Mouse (Mus musculus): ENCODE data around the gene Zfp609. TPM values are rescaled to one million over a fixed set of nuclear protein-coding genes. Genes with fewer than 3 reads are reported as not detected.

Zfp609 gene
- polyA plus RNA-seq, 1 experiment from 2014 or later: 4.5 TPM

DNA sequence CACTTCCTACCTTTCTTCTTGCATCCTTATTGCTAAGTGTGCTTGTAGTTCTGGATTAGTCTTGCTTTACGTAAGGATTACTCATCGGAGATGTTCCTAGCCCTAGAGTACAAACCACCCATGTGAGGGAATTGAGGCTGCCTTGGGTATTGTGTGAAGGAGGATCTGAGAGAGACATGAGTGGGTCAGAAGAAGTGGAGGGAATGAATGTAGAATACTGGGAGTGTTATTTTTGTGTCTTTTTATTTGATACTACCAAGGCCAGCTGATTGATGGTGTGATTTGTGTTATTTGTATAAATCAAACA lies 145.8 kb downstream of the Zfp609 start:
- no peak overlapping the region for H3K9ac ChIP-seq (ENCODE audit: low read length)
- ATAC-seq (ENCODE audit: low read depth): no peak
- H3K36me3 ChIP-seq (ENCODE audit: control insufficient read depth, insufficient read depth, low read length): peaks cover 4% of the 10 kb centered on the region
- H3K4me1 ChIP-seq (replicated peaks; ENCODE audit: control insufficient read depth, insufficient read depth, low read length): peaks cover 51% of the 10 kb centered on the region
- H3K9me3 ChIP-seq (ENCODE audit: control insufficient read depth, low read length): no peaks in the 10 kb centered on the region
- H3K4me3 ChIP-seq (ENCODE audit: low read length): no peak overlapping the region
- WGBS: 83% methylated on average over 2 of the region's 2 CpGs
- H3K27ac ChIP-seq (ENCODE audit: low read length): 0 out of 2 replicates have a peak overlapping the region, but pooled peaks have one; percentile 8
- peak overlapping the region; percentile 3; the same call in 1 of the 2 replicates for H3K4me2 ChIP-seq (ENCODE audit: low read depth, low read length)
- no peaks in the 10 kb centered on the region for H3K27me3 ChIP-seq (ENCODE audit: control insufficient read depth, insufficient read depth, low read depth, low read length)

DNA sequence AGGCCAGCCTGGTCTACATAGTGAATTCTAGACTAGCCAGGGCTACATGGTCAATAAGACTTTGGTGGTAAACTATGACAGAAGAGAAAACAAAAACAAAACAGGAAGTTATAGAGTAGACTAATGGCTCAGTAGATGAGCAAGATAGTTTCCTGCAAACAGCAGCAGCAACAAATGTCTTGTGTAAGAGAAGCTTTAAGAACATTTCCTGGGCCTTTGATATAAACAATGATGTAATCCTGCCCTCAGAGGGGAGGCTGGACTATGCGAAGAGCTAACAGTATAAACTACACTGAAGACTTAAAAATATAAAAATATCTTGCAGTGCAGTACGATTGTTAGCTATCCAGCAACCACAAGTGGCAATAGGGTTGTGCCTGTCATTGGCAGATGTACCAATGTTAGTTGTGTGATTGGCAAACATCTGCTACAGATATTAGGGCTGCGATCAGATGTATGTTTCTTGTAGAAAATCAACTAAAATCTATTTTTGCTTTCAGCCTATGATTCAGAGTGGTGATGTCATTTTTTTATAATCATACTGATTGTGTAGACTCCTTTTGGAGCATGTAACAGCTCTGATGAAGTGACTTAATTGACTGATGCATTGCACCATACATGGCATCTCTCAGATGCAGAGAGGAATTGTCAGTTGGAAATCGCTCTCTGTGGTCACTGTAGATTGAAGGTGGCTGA lies 146.3 kb downstream of the Zfp609 start:
- Histone ChIP-seq H3K9me3 (ENCODE audit: control insufficient read depth, low read length) (no peaks in the 10 kb centered on the region), H3K36me3 (ENCODE audit: control insufficient read depth, insufficient read depth, low read length) (no peaks in the 10 kb centered on the region), H3K27me3 (ENCODE audit: control insufficient read depth, insufficient read depth, low read depth, low read length) (no peaks in the 10 kb centered on the region), H3K9ac (ENCODE audit: low read length) (no peak overlapping the region), H3K4me2 (ENCODE audit: low read depth, low read length) (peak overlapping the region; percentile 3; the same call in 1 of the 2 replicates), H3K4me3 (ENCODE audit: low read length) (no peak overlapping the region), H3K27ac (ENCODE audit: low read length) (peak overlapping the region; percentile 72), H3K4me1 (replicated peaks; ENCODE audit: control insufficient read depth, insufficient read depth, low read length) (peaks cover 51% of the 10 kb centered on the region)
- 0 out of 2 replicates have a peak, but pooled peaks have one; percentile 7 for ATAC-seq (ENCODE audit: low read depth)
- 59% methylated on average over 4 of the region's 4 CpGs for WGBS

DNA sequence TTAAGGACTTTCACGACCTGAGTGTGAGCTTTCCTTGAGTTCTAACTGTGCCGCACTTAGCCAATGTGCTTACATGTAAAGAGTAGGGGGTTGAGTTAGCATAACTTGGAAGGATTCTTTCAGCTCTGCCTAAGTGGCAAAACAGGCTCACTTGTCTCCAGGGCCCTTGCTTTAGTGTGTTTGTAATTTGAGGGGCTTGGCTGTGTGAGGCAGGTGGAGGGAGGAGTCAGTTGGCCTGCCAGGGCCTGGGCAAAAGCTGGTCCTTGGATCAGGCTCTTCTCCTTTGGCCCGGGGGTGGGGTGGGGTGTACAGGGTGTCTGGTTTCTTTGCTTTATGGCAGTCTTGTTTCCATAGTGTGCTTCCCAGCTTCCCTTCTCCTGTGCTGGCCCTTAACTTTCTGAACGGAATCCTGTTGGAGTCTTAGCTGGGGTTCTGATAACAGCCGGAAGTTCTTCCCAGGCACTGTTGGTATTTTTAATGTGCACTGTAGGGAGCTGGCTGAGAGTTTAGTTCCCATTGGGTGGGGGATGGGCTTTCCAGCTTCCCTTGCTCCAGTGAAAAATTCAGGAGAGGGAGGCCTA lies 148.1 kb downstream of the Zfp609 start:
- peak; percentile 71 for ATAC-seq (ENCODE audit: low read depth)
- Histone ChIP-seq H3K9ac (ENCODE audit: low read length) (peak overlapping the region; percentile 62), H3K27ac (ENCODE audit: low read length) (peak overlapping the region; percentile 72), H3K27me3 (ENCODE audit: control insufficient read depth, insufficient read depth, low read depth, low read length) (no peaks in the 10 kb centered on the region), H3K4me2 (ENCODE audit: low read depth, low read length) (peak overlapping the region; percentile 76), H3K4me1 (replicated peaks; ENCODE audit: control insufficient read depth, insufficient read depth, low read length) (peaks cover 54% of the 10 kb centered on the region), H3K36me3 (ENCODE audit: control insufficient read depth, insufficient read depth, low read length) (no peaks in the 10 kb centered on the region), H3K4me3 (ENCODE audit: low read length) (peak overlapping the region; percentile 65), H3K9me3 (ENCODE audit: control insufficient read depth, low read length) (no peaks in the 10 kb centered on the region)
- 10% methylated on average over 5 of the region's 5 CpGs for WGBS

DNA sequence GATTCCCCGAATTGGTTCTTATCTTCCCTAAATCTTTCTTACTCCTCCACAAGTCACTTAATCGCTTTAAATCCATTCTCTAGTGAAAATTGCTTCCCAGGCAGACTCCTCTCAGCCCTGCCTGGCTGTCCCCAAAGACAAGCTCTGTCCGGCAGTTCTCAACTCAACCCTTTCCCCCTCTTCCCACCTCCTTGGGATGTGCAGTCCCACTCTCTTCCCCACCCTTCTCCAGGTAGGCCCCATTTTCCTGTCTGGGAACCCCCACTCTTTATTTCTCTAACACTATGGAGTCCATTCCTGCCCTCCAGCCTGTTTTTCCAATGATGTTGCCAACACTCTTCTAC lies 150.3 kb downstream of the Zfp609 start:
- peaks cover 48% of the 10 kb centered on the region for H3K4me1 ChIP-seq (replicated peaks; ENCODE audit: control insufficient read depth, insufficient read depth, low read length)
- WGBS: 7% methylated on average over 3 of the region's 3 CpGs
- H3K9ac ChIP-seq (ENCODE audit: low read length): peak overlapping the region; percentile 76
- no peaks in the 10 kb centered on the region for H3K36me3 ChIP-seq (ENCODE audit: control insufficient read depth, insufficient read depth, low read length)
- H3K27me3 ChIP-seq (ENCODE audit: control insufficient read depth, insufficient read depth, low read depth, low read length): no peaks in the 10 kb centered on the region
- peak overlapping the region; percentile 65 for H3K4me3 ChIP-seq (ENCODE audit: low read length)
- H3K9me3 ChIP-seq (ENCODE audit: control insufficient read depth, low read length): no peaks in the 10 kb centered on the region
- H3K27ac ChIP-seq (ENCODE audit: low read length): peak overlapping the region; percentile 57
- peak overlapping the region; percentile 76 for H3K4me2 ChIP-seq (ENCODE audit: low read depth, low read length)
- ATAC-seq (ENCODE audit: low read depth): no peak

DNA sequence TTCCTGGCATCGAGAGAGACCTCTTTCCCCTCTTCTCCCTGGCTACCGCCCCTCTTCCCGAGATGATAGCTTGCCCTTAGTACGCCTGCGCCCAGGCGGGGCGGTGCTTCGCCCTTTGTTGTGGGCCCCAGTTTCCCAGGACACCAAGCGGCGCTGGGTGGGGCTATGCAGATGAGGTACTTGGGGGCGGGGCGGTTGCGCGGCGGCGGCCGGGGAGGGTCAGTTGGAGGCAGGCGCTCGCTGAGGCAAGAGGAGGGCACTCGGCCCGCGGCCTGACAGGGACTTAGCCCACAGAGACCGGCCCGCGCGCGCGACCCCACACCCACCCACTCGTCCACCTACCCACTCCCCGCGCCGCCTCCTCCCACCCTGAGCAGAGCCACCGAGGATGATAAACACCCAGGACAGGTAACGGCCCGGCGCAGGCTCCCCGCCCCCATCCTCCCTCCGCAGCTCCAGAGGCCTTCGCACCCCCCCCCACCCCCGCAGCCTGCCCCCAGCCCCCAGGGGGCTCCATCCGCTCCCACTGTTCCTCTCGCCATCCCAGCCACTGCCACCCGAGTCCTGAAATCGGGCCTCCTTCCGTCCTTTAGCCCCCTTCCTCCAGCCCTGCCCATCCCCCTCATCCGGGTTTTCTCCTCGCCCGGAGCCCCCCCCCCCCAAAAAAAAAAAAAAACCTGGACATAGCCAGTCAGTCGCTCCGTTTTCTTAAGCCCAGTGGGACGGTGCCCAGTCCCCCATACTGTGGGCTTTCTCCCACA lies 150.8 kb downstream of the Zfp609 start:
- H3K9me3 ChIP-seq (ENCODE audit: control insufficient read depth, low read length): no peaks in the 10 kb centered on the region
- H3K9ac ChIP-seq (ENCODE audit: low read length): peak overlapping the region; percentile 76
- no peaks in the 10 kb centered on the region for H3K27me3 ChIP-seq (ENCODE audit: control insufficient read depth, insufficient read depth, low read depth, low read length)
- peak overlapping the region; percentile 76 for H3K4me2 ChIP-seq (ENCODE audit: low read depth, low read length)
- peak overlapping the region; percentile 65 for H3K4me3 ChIP-seq (ENCODE audit: low read length)
- H3K27ac ChIP-seq (ENCODE audit: low read length): peak overlapping the region; percentile 81
- peak; percentile 94 for ATAC-seq (ENCODE audit: low read depth)
- under 1% methylated on average over 36 of the region's 51 CpGs for WGBS
- no peaks in the 10 kb centered on the region for H3K36me3 ChIP-seq (ENCODE audit: control insufficient read depth, insufficient read depth, low read length)
- H3K4me1 ChIP-seq (replicated peaks; ENCODE audit: control insufficient read depth, insufficient read depth, low read length): peaks cover 42% of the 10 kb centered on the region

DNA sequence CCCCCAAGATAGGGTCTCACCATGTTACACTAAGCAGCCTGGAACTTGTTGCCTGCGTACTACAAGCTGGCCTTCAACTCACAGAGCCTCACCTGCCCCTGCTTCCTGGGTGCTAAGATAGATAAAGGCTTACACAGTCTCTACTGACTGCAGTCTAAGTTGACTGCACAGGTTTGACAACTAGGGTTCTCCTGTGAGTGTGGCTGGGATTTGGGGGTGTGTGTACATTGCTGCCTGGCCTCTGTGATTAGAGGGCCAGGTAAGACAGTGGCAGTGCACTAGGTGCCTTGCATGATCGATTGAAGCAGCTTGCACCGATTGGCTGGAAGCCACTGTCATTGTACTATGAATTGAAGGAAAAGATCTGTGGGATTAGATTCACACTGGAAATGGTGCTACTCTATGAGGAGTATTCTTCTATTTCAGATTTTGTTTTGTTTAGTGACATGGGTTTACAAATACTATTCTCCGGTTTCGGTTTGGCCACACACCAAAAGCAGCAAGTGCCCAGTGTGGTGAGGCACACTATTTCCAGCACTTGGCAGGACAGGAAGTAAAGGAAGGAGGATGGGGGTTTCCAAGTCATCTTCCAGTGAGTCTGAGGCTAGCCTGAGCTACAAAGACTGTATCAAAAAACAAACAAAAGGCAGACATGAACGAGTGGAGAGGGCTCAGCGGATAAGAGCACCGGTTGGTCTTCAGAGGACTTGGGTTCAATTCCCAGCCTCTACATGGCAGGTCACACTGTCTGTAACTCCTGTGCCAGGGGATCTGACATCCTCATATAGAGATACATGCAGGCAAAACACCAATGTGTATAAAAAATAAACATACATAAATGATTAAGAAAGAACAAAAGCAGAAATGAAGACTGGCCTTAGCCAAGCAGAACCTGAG lies 151.7 kb downstream of the Zfp609 start:
- Histone ChIP-seq H3K36me3 (ENCODE audit: control insufficient read depth, insufficient read depth, low read length) (no peaks in the 10 kb centered on the region), H3K9ac (ENCODE audit: low read length) (peak overlapping the region; percentile 61), H3K4me3 (ENCODE audit: low read length) (peak overlapping the region; percentile 65), H3K27me3 (ENCODE audit: control insufficient read depth, insufficient read depth, low read depth, low read length) (no peaks in the 10 kb centered on the region), H3K27ac (ENCODE audit: low read length) (peak overlapping the region; percentile 81), H3K9me3 (ENCODE audit: control insufficient read depth, low read length) (no peaks in the 10 kb centered on the region), H3K4me2 (ENCODE audit: low read depth, low read length) (peak overlapping the region; percentile 61), H3K4me1 (replicated peaks; ENCODE audit: control insufficient read depth, insufficient read depth, low read length) (peaks cover 35% of the 10 kb centered on the region)
- WGBS: 46% methylated on average over 8 of the region's 8 CpGs
- ATAC-seq (ENCODE audit: low read depth): peak; percentile 6; the same call in 1 of the 2 replicates

DNA sequence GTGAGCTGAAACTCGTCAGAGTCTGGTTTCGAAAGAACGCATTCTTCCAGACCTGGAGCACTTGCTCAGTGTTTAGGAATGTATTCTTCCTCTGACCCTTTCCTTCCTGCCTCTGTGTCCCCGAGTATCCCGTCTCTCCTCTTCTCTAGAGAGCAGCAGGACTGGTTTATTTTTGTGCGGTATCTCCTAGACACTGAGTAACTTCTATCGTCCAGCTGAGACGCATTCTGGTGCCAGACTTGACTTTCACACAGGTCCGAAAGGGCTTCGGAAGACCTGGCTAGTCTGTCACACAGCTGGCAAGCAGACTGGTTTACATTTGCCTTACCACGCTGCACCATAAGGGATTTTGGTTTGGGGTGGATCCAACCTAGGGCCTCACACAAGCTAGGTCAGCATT lies 154.4 kb downstream of the Zfp609 start:
- Histone ChIP-seq H3K4me2 (ENCODE audit: low read depth, low read length) (no peak overlapping the region), H3K27ac (ENCODE audit: low read length) (peak overlapping the region; percentile 41; the same call in 1 of the 2 replicates)
- no peak for ATAC-seq (ENCODE audit: low read depth)

DNA sequence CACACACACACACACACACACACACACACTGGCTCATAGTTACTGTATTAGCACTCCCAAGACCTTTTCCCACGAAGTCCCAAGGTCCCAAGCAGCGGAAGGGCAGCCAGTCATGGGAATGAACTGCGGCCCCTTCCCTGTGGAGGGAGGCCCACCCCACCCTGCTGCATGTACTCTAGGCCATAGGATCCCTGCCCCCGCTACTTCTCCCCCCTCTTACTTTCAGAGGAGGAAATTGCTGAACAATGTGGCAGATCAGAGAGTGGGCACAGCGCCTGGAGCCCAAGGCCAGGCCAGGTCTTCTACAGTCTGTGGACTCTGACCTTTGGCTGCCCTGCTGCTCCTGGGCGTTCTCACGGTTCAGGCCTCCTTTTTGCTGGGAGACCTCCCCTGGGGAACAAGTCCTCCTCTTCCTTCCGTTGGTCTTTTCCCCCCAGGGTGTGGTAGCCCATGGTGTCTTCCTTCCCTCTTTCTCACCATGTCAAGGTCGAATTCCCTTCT lies 155.9 kb downstream of the Zfp609 start:
- Histone ChIP-seq H3K27ac (ENCODE audit: low read length) (peak overlapping the region; percentile 2; the same call in 1 of the 2 replicates), H3K36me3 (ENCODE audit: control insufficient read depth, insufficient read depth, low read length) (no peaks in the 10 kb centered on the region), H3K27me3 (ENCODE audit: control insufficient read depth, insufficient read depth, low read depth, low read length) (no peaks in the 10 kb centered on the region), H3K4me3 (ENCODE audit: low read length) (no peak overlapping the region), H3K9ac (ENCODE audit: low read length) (no peak overlapping the region), H3K4me1 (replicated peaks; ENCODE audit: control insufficient read depth, insufficient read depth, low read length) (peaks cover 3% of the 10 kb centered on the region), H3K4me2 (ENCODE audit: low read depth, low read length) (no peak overlapping the region), H3K9me3 (ENCODE audit: control insufficient read depth, low read length) (no peaks in the 10 kb centered on the region)
- ATAC-seq (ENCODE audit: low read depth): peak; percentile 53
- WGBS: 51% methylated on average over 9 of the region's 9 CpGs

More for the DNA sequence above, 154.4 kb downstream of the Zfp609 start:
- H3K4me3 ChIP-seq (ENCODE audit: low read length): no peak overlapping the region
- no peak overlapping the region for H3K9ac ChIP-seq (ENCODE audit: low read length)
- H3K27me3 ChIP-seq (ENCODE audit: control insufficient read depth, insufficient read depth, low read depth, low read length): no peaks in the 10 kb centered on the region
- 42% methylated on average over 11 of the region's 11 CpGs for WGBS
- H3K36me3 ChIP-seq (ENCODE audit: control insufficient read depth, insufficient read depth, low read length): no peaks in the 10 kb centered on the region
- H3K9me3 ChIP-seq (ENCODE audit: control insufficient read depth, low read length): no peaks in the 10 kb centered on the region
- peaks cover 9% of the 10 kb centered on the region for H3K4me1 ChIP-seq (replicated peaks; ENCODE audit: control insufficient read depth, insufficient read depth, low read length)

Data from lung, embryonic 16.5 days (tissue).